Mouse (Mus musculus) liver (tissue): ENCODE results near the gene Cacna1a.
"Not testable (repeated sequence)": the region's sequence is repeated elsewhere in the genome, so short reads cannot be mapped to it uniquely, and the experiment has no call there.

Experiments
- DNase-seq: peaks from one replicate; pipeline ENCODE4 v3.0.0-alpha.2; 2020; ENCODE audit warnings: mixed read lengths

Gene Cacna1a

DNA sequence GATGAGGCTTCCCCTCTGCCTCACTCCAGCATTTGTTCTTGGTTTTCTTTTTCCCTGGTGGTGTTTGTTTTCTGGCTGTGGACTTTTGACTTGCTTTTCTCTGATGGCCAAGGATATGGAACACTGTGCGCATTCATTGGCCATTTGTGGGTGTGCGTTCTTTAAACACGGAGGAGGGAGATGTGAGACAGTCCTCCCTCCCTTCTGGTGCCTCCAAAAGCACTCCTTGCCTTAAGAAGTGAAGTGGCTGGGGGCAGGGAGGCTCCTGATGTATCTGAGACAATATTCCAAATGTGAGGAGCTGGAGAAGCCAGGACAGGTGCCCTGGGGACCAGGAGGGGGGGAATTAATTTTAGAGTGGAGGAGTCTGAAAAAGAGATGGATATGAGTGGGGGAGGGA, 89.1 kb downstream of the Cacna1a start:
- DNase-seq: no peak

GRCm38 (mm10) chr8:84483004-84483403, 94.8 kb downstream of the Cacna1a start:
- DNase-seq: no peak

- DNase-seq: no peak
Measured at GRCm38 (mm10) chr8:84485366-84485765, 97.1 kb downstream of the Cacna1a start.

GRCm38 (mm10) chr8:84485864-84486263, 97.6 kb downstream of the Cacna1a start:
- no peak for DNase-seq

- no peak for DNase-seq
Measured at GRCm38 (mm10) chr8:84489223-84489622, 101.0 kb downstream of the Cacna1a start.

GRCm38 (mm10) chr8:84494541-84495084, 106.4 kb downstream of the Cacna1a start:
- no peak for DNase-seq

GRCm38 (mm10) chr8:84501181-84501580, 112.9 kb downstream of the Cacna1a start:
- DNase-seq: no peak

DNA sequence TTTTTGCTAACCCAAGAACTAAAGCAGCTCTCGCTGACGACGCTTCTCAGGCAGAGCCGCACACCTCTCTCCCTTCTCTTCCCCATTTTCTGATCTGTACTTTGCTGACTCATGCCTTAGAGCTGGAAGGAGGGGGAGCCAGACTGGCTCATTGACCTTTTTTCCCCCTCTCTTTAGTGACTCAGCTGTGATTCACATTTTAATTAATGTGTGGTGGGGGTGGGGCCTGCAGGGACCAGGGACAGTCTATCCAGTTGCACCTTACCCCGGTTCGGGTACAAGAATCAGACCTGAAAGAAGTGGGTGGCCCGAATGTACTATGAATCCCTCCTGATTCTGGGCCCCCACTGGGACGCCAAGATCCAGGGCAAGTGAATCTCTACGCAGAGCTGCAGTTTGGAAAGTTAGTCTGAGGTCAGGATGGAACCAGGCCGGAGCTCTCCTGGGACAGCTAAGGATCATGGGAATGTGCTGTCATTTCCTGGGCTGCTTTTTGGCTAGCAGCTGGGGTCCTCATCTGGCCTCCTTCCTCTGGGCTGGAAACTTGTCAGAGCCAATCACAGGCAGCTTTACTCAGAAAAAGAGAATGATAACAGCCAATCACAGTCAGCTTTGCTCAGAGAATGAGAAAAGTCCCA, 113.5 kb downstream of the Cacna1a start:
- DNase-seq: no peak

- no peak for DNase-seq
Measured at GRCm38 (mm10) chr8:84502638-84503037, 114.4 kb downstream of the Cacna1a start.

DNA sequence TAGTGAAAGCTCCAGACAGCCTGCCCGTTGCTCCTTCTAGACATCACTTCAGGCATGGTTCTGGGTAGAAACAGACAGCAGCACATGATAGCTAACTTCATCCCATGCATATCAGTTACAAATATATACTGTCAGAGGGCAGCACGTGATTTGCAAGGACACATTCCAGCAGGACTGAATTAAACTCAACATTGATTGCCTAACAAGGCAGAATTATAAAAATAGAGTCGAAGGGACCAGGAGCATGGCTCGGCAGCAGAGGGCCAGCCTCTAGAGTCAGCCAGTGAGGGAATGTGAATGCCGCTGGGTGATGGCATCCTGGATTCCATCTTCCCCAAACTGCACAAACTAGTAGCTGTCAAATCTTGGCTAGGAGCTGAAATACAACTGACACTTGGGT, 119.0 kb downstream of the Cacna1a start:
- no peak for DNase-seq

DNA sequence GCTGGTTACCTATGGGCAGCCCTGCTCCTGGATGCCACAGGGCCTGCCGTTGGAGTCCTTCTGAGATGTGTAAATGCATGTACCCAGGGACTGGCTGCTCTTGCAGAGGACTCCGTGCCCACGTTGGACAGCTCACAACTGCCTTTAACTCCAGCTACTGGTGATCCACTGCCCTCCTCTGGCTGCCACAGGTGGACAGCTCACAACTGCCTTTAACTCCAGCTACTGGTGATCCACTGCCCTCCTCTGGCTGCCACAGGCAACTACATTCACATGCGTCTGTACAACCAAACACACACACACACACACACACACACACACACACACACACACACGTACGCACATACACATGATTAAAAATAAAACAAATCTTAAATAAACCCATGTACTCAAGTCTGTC, 121.5 kb downstream of the Cacna1a start:
- DNase-seq: not testable (repeated sequence)

DNA sequence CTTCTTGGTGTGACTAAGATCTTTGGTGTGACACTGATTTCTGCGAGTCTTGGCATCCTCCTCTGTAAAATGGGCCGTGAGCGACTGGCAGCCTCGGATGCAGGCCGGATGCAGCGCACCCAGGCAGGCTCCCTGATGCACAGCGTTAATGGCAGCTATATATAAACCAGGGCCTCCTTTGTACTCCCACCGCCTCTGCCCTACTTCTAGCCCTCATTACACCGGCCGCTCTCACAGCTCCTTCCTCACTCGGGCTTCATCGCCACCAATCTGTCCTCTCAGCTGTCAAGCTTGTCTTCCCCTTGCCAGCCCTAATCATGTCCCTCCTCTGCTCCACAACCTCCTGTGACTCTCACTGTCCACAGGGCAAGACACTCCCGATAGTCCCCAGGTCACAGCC, 123.4 kb downstream of the Cacna1a start:
- no peak for DNase-seq

GRCm38 (mm10) chr8:84513765-84514164, 125.5 kb downstream of the Cacna1a start:
- DNase-seq: no peak

DNA sequence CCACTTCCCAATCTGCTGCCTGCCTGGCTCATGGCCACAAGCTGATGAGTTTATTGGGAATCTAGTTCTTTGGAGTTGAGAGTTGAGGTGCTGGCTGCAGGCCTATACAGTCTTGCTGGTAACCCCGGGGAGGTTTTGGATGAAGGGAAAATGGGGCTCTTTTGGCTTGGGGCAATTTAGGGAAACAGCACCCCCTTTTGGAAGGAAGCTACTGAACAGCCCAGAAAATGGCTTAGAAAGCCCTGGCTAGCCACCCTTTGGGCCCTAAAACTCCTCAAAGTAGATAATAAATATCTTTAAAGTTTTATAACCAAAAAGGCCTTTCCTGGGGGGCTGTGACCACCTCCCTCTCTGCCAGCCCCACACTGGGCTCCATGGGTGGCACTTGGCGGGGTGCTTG, 129.9 kb downstream of the Cacna1a start:
- no peak for DNase-seq

DNA sequence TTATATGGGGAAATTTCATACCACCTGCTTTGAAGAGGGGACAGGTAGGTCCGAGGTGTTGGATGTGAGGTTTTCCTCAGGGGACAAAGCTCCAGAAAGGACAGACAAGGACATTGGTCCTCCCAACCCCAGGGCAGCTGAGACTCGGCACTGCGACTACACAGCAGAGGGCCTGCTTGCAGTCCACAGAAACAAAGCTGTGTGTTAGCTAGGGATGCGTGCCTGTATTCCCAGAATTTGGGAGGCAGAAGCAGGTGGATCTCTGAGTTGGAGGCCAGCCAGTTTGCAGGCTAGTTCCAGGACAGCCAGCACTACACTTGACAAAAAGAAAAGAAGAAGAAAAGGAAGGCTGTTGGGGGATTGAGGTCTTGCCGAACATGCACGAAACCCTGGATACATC, 130.5 kb downstream of the Cacna1a start:
- DNase-seq: no peak

DNA sequence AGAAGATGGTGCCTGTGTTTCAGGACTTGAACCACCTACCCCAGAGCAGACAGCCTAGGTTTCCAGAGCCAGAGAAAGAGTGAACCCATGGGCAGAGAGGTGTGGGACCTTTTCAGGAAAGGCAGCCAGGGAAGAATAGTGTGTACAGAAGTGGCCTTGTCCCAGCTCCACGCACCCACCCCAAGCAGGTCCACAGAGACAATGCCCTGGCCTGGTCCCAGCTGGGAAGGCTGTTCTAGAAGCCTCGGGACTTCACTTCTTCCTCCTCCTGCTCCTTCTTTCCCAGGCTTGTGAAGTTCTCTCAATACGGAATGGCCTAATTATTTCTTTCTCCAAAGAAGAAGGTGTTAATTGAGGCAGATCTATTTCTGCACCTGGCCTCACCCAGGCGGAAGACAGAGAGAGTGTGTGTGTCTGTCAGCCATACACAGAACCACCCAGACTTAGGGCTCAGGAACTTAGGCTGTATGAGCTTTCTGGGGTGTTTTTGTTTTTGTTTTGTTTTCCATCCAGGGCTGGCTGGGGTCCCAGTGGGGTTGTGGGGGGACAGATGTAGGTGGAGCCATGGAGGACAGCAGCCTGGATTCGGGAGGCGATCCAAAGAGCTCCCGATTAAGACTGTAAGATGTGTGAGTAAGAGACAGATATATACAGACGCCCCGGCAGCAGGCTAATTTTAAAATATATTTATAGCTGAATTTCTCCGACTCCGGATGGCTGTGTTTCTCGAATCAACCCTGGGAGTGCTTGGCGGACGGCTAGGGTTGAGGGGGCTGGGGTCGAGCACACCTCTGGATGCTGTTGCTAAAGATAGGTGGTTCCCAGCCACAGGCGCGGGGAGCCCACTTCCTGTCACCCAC, 131.8 kb downstream of the Cacna1a start:
- DNase-seq: no peak

- DNase-seq: no peak
Measured at GRCm38 (mm10) chr8:84520999-84521398, 132.8 kb downstream of the Cacna1a start.

DNA sequence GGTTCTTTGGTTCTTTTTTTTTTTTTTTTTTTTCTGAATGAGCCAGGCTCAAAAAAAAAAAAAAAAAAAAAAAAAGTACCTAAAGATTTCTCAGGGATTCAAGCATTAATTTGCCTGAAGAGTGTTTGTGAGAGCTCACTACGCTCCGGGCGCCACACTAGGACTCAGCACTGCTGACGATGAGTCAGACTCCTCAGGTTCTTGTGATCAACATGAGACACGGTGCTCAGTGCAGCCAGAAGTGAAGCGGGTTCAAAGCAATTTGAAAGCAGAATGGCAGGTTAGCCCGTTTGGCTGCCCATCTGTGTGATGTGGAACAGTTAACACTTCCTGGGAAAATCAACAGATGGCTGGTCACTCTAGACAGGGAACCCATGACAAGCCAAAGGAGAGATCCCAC, 139.8 kb downstream of the Cacna1a start:
- no peak for DNase-seq

DNA sequence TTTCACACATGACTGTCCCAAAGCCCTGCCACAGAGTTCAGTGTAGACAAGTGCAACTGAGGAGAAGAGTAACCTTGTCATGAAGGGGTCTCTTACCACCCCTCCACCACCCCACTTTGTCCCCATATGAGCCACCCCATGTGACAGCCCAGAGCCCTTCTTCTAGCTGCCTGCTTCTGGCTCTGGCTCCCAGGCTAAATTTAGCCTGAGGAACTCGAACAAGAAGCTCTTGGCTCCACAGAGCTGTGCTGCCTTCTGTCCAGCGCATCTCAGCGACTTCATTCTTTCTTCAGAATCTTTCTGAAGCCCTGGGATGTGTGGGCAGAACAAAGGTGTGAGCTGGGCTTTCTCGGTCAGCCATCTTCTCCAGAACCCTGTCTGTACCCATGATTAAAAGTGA, 141.3 kb downstream of the Cacna1a start:
- DNase-seq: no peak

DNA sequence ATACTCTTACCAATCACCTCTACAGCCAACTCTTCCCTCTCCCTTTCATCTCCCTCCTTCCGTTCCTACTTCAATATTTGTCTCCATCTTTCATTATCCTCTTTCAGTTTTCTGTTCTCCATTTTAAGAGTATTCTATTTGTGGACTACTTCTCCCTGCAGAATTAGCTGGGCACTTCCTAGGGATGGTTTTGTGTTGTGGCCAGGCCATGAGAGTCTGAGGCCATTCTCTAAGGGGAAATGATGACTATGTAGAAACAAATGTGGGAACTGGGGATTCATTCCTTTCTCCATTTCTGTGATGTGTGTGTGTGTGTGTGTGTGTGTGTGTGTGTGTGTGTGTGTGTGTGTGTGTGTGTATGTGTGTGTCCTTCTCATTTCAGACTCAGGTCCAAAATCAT, 144.5 kb downstream of the Cacna1a start:
- DNase-seq: no peak

GRCm38 (mm10) chr8:84533341-84533740, 145.1 kb downstream of the Cacna1a start:
- DNase-seq: no peak

DNA sequence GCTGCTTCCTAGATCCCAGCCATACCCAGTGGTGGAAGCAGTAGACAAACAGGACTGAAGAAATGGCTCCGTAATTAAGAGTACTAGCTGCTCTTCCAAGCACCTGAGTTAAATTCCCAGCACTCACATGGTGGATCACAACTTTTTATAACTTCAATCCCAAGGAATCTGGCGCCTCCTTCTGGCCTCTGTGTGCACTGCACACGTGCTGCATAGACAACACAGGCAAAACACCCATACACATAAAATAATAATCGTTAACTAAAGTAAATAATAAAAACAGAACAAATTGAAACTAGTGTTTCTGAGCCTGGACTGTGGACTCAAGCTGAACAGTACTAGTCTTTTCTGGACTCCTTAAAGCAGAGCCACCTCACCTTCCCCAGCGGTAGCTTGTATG, 148.7 kb downstream of the Cacna1a start:
- no peak for DNase-seq

DNA sequence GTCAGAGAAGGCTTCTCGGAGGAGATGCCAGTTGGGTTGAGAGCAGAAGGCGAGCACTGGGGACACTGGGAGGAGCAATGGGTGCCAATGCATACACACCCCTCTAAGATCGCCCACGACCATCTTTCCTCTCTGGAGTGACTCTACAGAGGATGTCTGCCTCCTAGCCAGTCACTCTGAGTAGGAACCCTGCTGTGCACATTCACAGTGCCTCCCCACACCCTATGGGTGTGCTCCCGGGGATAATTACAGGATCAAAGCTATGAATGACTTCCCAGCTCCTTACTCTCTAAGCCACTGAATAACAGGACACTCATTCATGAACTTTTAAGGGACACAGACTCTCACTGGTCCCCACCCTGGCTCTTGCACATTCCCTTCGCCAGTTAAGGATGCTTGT, 151.1 kb downstream of the Cacna1a start:
- DNase-seq: no peak

DNA sequence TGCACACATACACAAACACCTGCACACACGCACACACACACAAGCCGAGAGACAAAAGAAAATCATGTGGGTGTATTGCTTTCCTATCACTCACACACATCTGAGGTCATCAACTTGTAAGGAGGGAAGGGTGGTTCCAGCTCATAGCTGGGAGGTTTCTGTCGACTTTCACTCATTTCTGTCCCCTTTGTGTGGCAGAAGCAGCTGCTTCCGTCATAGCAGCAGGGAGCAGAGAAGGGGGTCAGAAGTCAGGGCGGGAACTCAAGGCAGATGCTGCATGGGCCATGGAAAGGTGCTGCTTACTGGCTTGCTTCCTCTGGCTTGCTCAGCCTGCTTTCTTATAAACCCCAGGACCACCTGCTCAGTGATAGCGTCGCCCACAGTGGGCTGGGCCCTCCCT, 154.2 kb downstream of the Cacna1a start:
- no peak for DNase-seq
